Mouse (Mus musculus) small intestine, adult 2 months (tissue): ENCODE measurements around the gene Nelfcd. TPM values are rescaled to one million over a fixed set of nuclear protein-coding genes. Genes with fewer than 3 reads are reported as not detected.

Experiments used
- H3K27ac ChIP-seq: fragments of 200-500 bp; 2 replicates; pipeline ENCODE4 v1.5.1; 2012; ENCODE audit warnings: low read depth, low read length, control low read depth, inconsistent platforms; ENCODE audit not compliant: insufficient read depth
- H3K27me3 ChIP-seq: fragments of 200-500 bp; 2 replicates; pipeline ENCODE4 v1.6.1; 2012; ENCODE audit warnings: mild to moderate bottlenecking, moderate library complexity, low read length, inconsistent platforms; ENCODE audit not compliant: control insufficient read depth, insufficient read depth
- H3K36me3 ChIP-seq: fragments of 200-500 bp; 2 replicates; pipeline ENCODE4 v1.6.1; 2012; ENCODE audit warnings: mild to moderate bottlenecking, low read length, control low read depth, inconsistent platforms; ENCODE audit not compliant: control insufficient read depth, insufficient read depth
- H3K4me1 ChIP-seq: fragments of 200-500 bp; 2 replicates; pipeline ENCODE4 v1.6.1; 2012; ENCODE audit warnings: low read length, inconsistent platforms, mixed read lengths; ENCODE audit not compliant: control insufficient read depth, insufficient read depth, insufficient read length
- H3K4me3 ChIP-seq: fragments of 200-500 bp; 2 replicates; pipeline ENCODE4 v1.5.1; 2012; ENCODE audit warnings: low read depth, mild to moderate bottlenecking, control low read depth, inconsistent platforms, low read length, moderate library complexity
- CTCF ChIP-seq: fragments of 200-500 bp; IDR thresholded peaks from 2 replicates; pipeline ENCODE4 v1.5.1; 2012; ENCODE audit warnings: low read depth, mild to moderate bottlenecking, control low read depth, inconsistent platforms, low read length, moderate library complexity, mixed read lengths; ENCODE audit not compliant: insufficient replicate concordance, insufficient read length; ENCODE audit errors: extremely low read depth
- POLR2A ChIP-seq: fragments of 200-500 bp; IDR thresholded peaks from 2 replicates; pipeline ENCODE4 v1.6.1; 2012; ENCODE audit warnings: low read depth, mild to moderate bottlenecking, control low read depth, inconsistent platforms, low read length, moderate library complexity
- WGBS: fragments of 180-500 bp; shearing (Covaris S2); methylation state at CpG from one replicate; pipeline ENCODE4 v1.1.7; 2018; 5-methylcytosine and 5-hydroxymethylcytosine counted together
- polyA plus RNA-seq: library from polyadenylated mRNA; depleted of rRNA; stranded (reverse); fragments of >200 nt; gene quantifications from 2 replicates; pipeline ENCODE4 v1.2.3, GENCODE M21; 2012

Gene Nelfcd
- polyA plus RNA-seq, 1 experiment, result 50.4 TPM

DNA sequence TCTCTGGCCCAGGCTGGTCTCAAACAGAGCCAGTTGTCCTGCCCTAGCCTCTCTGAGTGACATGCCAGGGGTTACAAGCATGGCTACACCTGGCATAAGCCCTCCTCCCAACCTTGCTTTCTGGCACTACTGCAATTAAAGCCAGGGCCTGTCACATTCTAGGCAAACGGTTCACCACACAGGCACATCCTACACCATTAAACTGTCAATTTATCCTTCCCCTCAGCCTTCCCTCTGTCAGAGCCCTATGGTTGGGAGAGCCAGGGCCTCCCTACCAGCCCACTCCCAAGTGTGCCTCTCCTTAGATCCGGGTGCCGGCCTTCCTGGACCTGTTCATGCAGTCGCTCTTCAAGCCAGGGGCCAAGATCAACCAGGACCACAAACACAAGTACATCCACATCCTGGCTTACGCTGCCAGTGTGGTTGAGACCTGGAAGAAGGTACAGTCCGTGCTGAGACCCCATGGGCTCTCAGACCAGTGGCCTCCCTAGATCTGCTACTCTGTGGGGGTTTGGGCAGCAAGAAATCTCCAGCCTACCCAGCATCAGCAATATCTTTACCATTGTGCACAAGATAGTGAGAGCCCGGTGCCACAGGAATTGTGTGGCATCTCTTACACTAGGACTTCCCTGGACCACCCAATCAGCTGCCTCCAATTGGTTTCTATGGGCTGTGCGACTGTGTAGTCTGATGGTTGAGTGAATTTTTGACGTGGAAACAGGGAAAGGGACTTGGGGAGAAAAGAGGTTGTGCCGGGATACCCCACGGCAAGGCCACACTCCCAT, 8.9 kb downstream of the Nelfcd start:
- 90% methylated on average over 11 of the region's 11 CpGs for WGBS
- no peaks in the 10 kb centered on the region for H3K4me1 ChIP-seq
- H3K36me3 ChIP-seq, result peaks cover 71% of the 10 kb centered on the region
- no peaks in the 10 kb centered on the region for H3K27me3 ChIP-seq
- H3K27ac ChIP-seq, result no peak overlapping the region
- H3K4me3 ChIP-seq, result no peak overlapping the region
- TF ChIP-seq POLR2A, result no peak
- no peak for TF ChIP-seq CTCF

DNA sequence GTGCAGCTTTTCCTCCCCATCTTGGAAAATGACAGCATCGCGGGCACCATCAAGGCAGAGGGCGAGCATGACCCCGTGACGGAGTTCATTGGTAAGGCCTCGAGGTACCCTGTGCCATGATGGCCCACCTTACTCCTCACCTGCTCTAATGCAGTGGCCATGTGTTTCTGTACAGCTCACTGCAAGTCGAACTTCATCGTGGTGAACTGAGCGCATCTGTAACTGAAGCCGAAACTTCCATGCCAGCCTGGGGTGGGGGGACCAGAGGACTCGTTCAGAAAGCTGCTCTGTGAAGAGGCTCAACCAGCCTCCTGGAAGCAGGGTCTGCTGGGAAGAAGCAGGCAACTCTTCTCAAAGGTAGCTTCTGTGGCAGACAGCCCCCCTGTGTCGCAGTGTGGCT, 11.3 kb downstream of the Nelfcd start:
- TF ChIP-seq CTCF (no peak), POLR2A (no peak)
- no peak overlapping the region for H3K4me3 ChIP-seq
- no peaks in the 10 kb centered on the region for H3K4me1 ChIP-seq
- H3K36me3 ChIP-seq, result peaks cover 73% of the 10 kb centered on the region
- no peak overlapping the region for H3K27ac ChIP-seq
- no peaks in the 10 kb centered on the region for H3K27me3 ChIP-seq
- 92% methylated on average over 12 of the region's 12 CpGs for WGBS

DNA sequence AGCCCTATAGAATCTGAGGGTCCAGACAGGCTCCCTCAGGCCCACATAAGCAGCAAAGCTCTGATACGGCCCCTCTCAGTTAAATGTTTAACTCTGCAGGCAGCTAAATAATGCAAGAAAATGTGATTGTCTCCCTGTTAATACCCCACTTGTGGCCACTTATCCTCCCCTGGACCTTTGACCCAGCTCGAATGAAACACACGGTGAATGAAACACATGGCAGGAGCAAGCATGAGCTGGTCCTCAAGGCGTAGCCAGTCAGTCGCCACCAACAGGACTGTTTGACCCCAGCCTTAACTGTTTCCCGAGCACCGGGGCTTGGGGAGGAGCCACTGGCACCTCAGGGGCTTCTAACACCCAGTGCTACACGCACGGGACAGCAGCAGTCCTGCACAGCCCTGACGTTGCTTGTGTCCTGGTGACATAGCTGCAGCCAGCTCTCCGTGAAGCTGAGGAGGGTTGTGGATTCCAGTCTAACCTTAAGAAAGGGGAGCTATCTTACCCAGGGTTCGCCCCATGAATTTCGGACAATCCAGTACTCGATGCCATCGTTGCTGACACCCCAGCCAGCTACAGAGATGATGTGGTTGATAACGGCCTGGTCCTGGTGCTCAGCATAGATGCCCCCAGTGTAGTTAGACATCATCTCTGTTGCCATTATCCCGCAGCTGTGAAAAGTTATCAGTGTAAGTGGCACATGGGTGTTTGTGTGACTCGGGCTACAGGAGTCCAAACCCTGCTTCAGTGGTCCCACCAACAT, 12.7 kb downstream of the Nelfcd start:
- 81% methylated on average over 18 of the region's 18 CpGs for WGBS
- TF ChIP-seq POLR2A (no peak), CTCF (no peak)
- no peak overlapping the region for H3K4me3 ChIP-seq
- H3K27me3 ChIP-seq, result no peaks in the 10 kb centered on the region
- H3K36me3 ChIP-seq, result peaks cover 70% of the 10 kb centered on the region
- H3K4me1 ChIP-seq, result no peaks in the 10 kb centered on the region
- no peak overlapping the region for H3K27ac ChIP-seq

GRCm38 (mm10) chr2:174428996-174429591, 13.5 kb downstream of the Nelfcd start:
- H3K27ac ChIP-seq, result no peak overlapping the region
- no peaks in the 10 kb centered on the region for H3K4me1 ChIP-seq
- no peak overlapping the region for H3K4me3 ChIP-seq
- TF ChIP-seq POLR2A, result no peak
- TF ChIP-seq CTCF, result no peak
- no peaks in the 10 kb centered on the region for H3K27me3 ChIP-seq
- 91% methylated on average over 10 of the region's 10 CpGs for WGBS
- H3K36me3 ChIP-seq, result peaks cover 68% of the 10 kb centered on the region

- no peaks in the 10 kb centered on the region for H3K27me3 ChIP-seq
- no peak overlapping the region for H3K27ac ChIP-seq
- WGBS, result 97% methylated on average over 9 of the region's 9 CpGs
- H3K4me3 ChIP-seq, result no peak overlapping the region
- peaks cover 40% of the 10 kb centered on the region for H3K36me3 ChIP-seq
- peaks cover 24% of the 10 kb centered on the region for H3K4me1 ChIP-seq
- TF ChIP-seq CTCF, result no peak
- no peak for TF ChIP-seq POLR2A
These were observed 19.3 kb downstream of the Nelfcd start for GRCm38 (mm10) chr2:174434943-174435342.

DNA sequence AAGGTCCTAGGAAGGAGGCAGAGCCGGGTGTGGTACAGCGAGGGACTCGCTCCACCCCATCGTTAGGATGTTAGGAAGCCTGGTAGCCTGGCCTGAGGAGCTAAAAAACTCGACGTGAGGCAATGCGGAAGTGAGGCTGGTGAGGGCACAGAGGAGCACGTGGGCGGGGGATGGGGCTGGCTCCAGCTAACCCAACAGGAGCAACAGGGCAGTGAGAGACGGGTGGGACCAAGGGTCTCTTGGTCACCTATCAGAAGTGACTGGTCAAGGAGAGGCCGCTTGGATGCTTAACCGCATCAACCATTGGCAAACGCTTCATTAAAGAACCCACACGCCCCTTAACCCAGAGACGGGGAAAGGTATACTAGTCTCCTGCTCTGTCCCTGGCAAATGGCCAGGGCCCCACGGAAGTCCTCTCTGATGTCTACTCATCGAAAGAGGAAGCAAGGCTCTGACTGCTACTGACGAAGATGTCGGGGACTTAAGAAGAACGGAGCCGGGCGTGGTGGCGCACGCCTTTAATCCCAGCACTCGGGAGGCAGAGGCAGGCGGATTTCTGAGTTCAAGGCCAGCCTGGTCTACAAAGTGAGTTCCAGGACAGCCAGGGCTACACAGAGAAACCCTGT, 20.6 kb downstream of the Nelfcd start:
- H3K4me1 ChIP-seq, result peaks cover 26% of the 10 kb centered on the region
- peak overlapping the region; percentile 6; the same call in 1 of the 2 replicates for H3K4me3 ChIP-seq
- TF ChIP-seq POLR2A (no peak), CTCF (no peak)
- H3K36me3 ChIP-seq, result peaks cover 32% of the 10 kb centered on the region
- WGBS, result 79% methylated on average over 26 of the region's 26 CpGs
- H3K27ac ChIP-seq, result no peak overlapping the region; the same call in 1 of the 2 replicates
- no peaks in the 10 kb centered on the region for H3K27me3 ChIP-seq
